Mouse (Mus musculus) forebrain, embryonic 14.5 days (tissue): ENCODE results near the gene Chst8. TPM values are rescaled to one million over a fixed set of nuclear protein-coding genes. Genes with fewer than 3 reads are reported as not detected.
A peak's percentile ranks its signal among the peaks of the same experiment; 100 is the strongest.

ENCODE experiments used
- ATAC-seq: fragments of 200-750 bp; cut with Nextera tagmentation; 2 replicates; pipeline ENCODE4 v1.8.0; 2017; ENCODE audit warnings: mild to moderate bottlenecking, moderate library complexity
- DNase-seq: peaks from one replicate; pipeline ENCODE4 v3.0.0-alpha.2; 2015; ENCODE audit warnings: low spot score
- H3K27ac ChIP-seq: fragments of 300-500 bp; sonication (generic); 2 replicates; pipeline ENCODE4 v1.5.1; 2014; ENCODE audit warnings: low read depth, mild to moderate bottlenecking, control low read depth, low read length, moderate library complexity
- H3K27me3 ChIP-seq: fragments of 300-500 bp; sonication (generic); replicated peaks from 2 replicates; pipeline ENCODE4 v1.6.1; 2014; ENCODE audit warnings: low read length, control low read depth, mixed read lengths; ENCODE audit not compliant: control insufficient read depth, insufficient read depth
- H3K36me3 ChIP-seq: fragments of 300-500 bp; sonication (generic); 2 replicates; pipeline ENCODE4 v1.6.1; 2014; ENCODE audit warnings: low read length, control low read depth; ENCODE audit not compliant: control insufficient read depth, insufficient read depth
- H3K4me1 ChIP-seq: fragments of 300-500 bp; sonication (generic); 2 replicates; pipeline ENCODE4 v1.6.1; 2014; ENCODE audit warnings: antibody characterized with exemption, low read length, control low read depth; ENCODE audit not compliant: control insufficient read depth, insufficient read depth
- H3K4me2 ChIP-seq: fragments of 300-500 bp; sonication (generic); 2 replicates; pipeline ENCODE4 v1.6.1; 2014; ENCODE audit warnings: mild to moderate bottlenecking, control low read depth, low read length
- H3K4me3 ChIP-seq: fragments of 300-500 bp; sonication (generic); 2 replicates; pipeline ENCODE4 v1.5.1; 2014; ENCODE audit warnings: low read depth, low read length, control low read depth
- H3K9ac ChIP-seq: fragments of 300-500 bp; sonication (generic); 2 replicates; pipeline ENCODE4 v1.6.1; 2014; ENCODE audit warnings: mild to moderate bottlenecking, low read length, control low read depth, moderate library complexity
- H3K9me3 ChIP-seq: fragments of 300-500 bp; sonication (generic); replicated peaks from 2 replicates; pipeline ENCODE4 v1.6.1; 2016; ENCODE audit warnings: low read length, control low read depth, mixed read lengths; ENCODE audit not compliant: control insufficient read depth
- WGBS: fragments of 180-500 bp; shearing (Covaris S2); extraction: QIAGEN DNeasy Blood & Tissue Kit; methylation state at CpG from one replicate; pipeline ENCODE4 v1.1.7; 2014; 5-methylcytosine and 5-hydroxymethylcytosine counted together
- polyA plus RNA-seq: library from polyadenylated mRNA; unstranded; fragments of >200 nt; fragmentation: Nextera tagmentation; extraction: Ambion mirVana; gene quantifications from 2 replicates; pipeline ENCODE4 v1.2.1, GENCODE M21; 2014

The Chst8 gene
- polyA plus RNA-seq, 1 experiment from 2014 or later, result 9.2 TPM

DNA sequence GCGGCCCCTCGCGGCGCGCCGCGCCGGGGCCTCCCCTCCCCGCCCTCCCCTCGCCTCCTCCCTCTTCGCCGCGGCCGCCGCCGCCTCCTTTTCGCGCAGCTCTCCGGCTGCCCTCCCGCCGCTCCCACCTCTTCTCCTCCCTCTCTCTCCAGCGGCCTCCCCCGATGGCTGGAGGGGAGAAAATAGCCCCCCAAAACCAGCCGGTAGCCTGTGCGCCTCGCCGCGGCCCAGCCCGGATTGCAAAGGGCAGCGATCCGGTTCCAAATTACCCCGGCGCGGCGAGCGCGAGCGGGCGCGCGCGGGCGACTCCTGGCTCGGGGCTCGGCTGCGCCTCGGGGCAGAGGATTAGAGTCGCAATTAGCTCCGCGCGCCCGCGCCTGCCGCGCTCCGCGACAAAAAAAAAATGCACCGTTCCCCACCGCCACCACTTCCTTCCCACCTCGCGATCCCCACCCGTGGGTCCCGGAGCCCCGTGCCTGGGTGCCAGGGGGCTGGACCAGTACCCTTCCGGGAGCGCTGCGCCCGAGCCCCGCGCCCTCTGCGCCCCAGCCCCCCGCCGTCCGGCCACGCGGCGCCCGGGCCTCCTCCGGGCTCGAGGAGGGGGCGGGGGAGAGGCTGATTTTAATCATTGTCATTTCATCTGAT, 157.9 kb downstream of the Chst8 start:
- peak overlapping the region; percentile 74 for H3K4me2 ChIP-seq
- peak overlapping the region; percentile 86 for H3K4me3 ChIP-seq
- peak; percentile 82 for DNase-seq
- WGBS, result 0% methylated on average over 46 of the region's 81 CpGs
- H3K27me3 ChIP-seq, result no peaks in the 10 kb centered on the region
- peak; percentile 43 for ATAC-seq
- no peaks in the 10 kb centered on the region for H3K9me3 ChIP-seq
- peaks cover 14% of the 10 kb centered on the region for H3K4me1 ChIP-seq
- peak overlapping the region; percentile 97 for H3K9ac ChIP-seq
- peak overlapping the region; percentile 99 for H3K27ac ChIP-seq
- peaks cover 10% of the 10 kb centered on the region for H3K36me3 ChIP-seq

DNA sequence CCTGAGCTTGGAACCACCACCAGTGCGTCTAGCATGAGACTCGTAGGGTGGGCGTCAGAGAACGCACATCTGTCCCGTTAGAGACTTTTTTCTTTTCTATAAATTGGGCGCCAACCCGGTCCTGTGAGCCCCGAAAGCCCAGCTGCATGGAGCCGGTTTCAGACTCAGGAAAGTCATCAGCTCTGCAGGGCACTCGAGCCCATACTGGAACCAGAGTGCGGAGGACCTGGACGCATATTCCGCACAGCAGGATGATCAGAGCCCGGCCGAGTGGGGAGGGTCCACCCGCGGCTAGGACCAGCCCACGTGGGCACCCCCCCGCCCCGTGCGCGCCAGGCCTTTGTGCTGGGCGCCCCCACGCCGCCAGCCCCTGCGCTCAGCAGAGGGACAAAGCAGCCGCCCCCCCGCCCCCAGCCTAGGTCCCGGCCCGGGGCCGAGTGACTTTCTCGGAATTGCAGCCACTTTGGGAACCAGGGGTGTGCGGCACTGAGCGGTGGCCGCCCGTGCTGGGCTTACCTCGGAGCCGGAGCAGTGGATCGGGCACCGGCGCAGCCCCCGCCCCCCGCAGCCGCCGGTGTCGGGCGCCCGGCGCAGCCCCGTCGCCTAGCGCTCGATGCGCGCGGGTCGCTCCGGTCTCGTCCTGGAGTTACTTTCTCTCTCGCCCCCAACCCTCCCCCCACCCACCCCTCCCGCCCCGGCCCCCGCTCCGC, 158.6 kb downstream of the Chst8 start:
- peak; percentile 33 for ATAC-seq
- H3K9ac ChIP-seq, result peak overlapping the region; percentile 97
- H3K4me1 ChIP-seq, result peaks cover 14% of the 10 kb centered on the region
- no peaks in the 10 kb centered on the region for H3K9me3 ChIP-seq
- H3K27ac ChIP-seq, result peak overlapping the region; percentile 99
- 0% methylated on average over 37 of the region's 64 CpGs for WGBS
- peak overlapping the region; percentile 74 for H3K4me2 ChIP-seq
- DNase-seq, result peak; percentile 53
- H3K36me3 ChIP-seq, result peaks cover 16% of the 10 kb centered on the region
- H3K27me3 ChIP-seq, result no peaks in the 10 kb centered on the region
- peak overlapping the region; percentile 86 for H3K4me3 ChIP-seq

DNA sequence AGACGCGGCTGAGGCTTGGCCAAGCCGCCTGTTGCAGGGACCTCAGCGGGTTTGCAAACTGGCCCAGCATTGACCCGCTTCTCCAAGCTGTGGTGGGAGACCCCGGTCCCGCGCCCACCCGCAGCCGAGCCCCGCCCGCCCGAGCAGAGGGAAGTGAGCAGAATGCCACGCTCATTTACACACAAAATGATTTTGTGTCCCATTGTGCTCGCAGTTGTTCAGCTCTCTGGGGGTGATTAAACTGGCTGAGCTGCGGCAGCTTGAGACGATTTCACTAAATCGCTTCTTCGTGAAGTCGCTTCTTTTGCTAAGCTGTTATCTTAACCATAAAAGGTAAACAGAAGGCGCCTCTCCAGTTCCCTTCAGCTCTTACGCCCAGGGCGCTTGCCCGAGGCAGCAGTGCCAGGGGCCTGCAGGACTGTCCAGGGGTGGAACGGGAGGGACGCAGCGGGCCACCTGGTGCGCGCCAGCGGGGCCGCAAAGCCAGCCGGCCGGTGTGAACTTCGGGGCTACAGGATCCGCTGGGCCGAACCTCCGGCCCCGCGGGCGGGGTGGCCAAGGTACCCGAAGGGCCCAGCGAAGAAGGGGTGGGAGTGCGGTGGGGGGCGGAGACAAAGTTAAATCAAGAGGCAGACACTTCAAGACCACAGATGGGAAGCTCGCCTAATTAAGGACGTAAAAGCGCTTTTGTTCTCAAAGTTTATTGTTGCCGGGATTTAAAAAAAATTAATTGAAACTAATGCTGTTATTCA, 159.6 kb downstream of the Chst8 start:
- peak overlapping the region; percentile 99 for H3K27ac ChIP-seq
- ATAC-seq, result no peak
- WGBS, result under 1% methylated on average over 48 of the region's 48 CpGs

DNA sequence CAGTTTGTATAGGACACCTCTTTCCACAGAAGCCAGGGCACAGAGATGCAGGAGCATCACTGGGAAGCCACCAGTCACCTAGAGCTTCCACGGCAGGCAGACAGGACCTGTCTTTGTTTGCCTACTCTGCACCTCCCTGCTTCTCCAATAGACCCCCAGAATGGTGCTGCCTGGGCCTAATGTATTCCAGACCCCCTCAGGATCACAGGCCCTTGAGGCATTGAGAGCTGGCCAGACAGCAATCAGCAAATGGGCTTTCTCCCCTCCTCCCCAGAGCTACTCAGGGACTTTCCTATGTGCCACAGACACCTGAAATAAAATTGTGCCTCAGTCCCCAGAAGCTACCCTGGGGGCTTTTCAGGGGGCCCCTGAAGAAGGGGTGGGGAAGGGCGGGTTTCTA, 161.1 kb downstream of the Chst8 start:
- peak overlapping the region; percentile 86; the same call in 1 of the 2 replicates for H3K4me3 ChIP-seq
- peak overlapping the region; percentile 74 for H3K4me2 ChIP-seq
- peaks cover 37% of the 10 kb centered on the region for H3K36me3 ChIP-seq
- H3K27me3 ChIP-seq, result no peaks in the 10 kb centered on the region
- H3K4me1 ChIP-seq, result peaks cover 19% of the 10 kb centered on the region
- DNase-seq (peak; percentile 47), ATAC-seq (no peak)
- 0% methylated on average over 2 of the region's 2 CpGs for WGBS
- H3K9me3 ChIP-seq, result no peaks in the 10 kb centered on the region
- peak overlapping the region; percentile 50 for H3K9ac ChIP-seq
- peak overlapping the region; percentile 60; the same call in 1 of the 2 replicates for H3K27ac ChIP-seq

More for the DNA sequence above, 159.6 kb downstream of the Chst8 start:
- H3K9ac ChIP-seq, result peak overlapping the region; percentile 97
- H3K9me3 ChIP-seq, result no peaks in the 10 kb centered on the region
- DNase-seq, result peak; percentile 68
- H3K36me3 ChIP-seq, result peaks cover 26% of the 10 kb centered on the region
- H3K4me3 ChIP-seq, result peak overlapping the region; percentile 86
- H3K27me3 ChIP-seq, result no peaks in the 10 kb centered on the region
- H3K4me1 ChIP-seq, result peaks cover 14% of the 10 kb centered on the region
- peak overlapping the region; percentile 74 for H3K4me2 ChIP-seq

DNA sequence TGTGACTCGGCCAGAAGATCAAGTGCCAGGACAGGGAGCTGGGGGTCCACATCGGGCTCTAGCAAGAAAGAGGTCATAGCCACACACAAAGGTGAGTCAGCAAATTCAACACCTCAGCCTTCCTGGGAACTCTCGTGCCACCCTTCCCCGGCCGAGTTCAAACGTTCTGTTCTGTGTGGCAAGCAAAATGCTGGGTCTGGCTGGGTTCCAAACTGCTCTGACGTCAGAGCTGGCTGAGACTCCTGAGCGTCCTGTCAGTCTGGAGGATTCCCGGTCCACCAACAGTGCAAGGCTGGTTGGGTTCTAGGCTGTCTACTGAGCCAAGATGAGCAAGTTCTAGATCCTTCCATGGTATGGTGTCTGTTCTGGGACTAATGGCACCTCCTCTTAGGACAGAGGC, 165.5 kb downstream of the Chst8 start:
- Histone ChIP-seq H3K4me2 (no peak overlapping the region), H3K4me1 (peaks cover 12% of the 10 kb centered on the region; the same call in 1 of the 2 replicates), H3K9me3 (no peaks in the 10 kb centered on the region), H3K36me3 (peaks cover 73% of the 10 kb centered on the region), H3K27me3 (no peaks in the 10 kb centered on the region), H3K9ac (no peak overlapping the region), H3K27ac (no peak overlapping the region), H3K4me3 (no peak overlapping the region)
- peak; percentile 43; the same call in 1 of the 2 replicates for ATAC-seq
- DNase-seq, result peak; percentile 66
- 45% methylated on average over 9 of the region's 9 CpGs for WGBS

GRCm38 (mm10) chr7:34646144-34646795, 166.2 kb downstream of the Chst8 start:
- no peaks in the 10 kb centered on the region for H3K9me3 ChIP-seq
- no peak for DNase-seq
- H3K27ac ChIP-seq, result no peak overlapping the region
- H3K27me3 ChIP-seq, result no peaks in the 10 kb centered on the region
- no peak overlapping the region for H3K4me3 ChIP-seq
- H3K9ac ChIP-seq, result no peak overlapping the region
- no peak overlapping the region for H3K4me2 ChIP-seq
- no peak for ATAC-seq
- 87% methylated on average over 12 of the region's 12 CpGs for WGBS
- H3K4me1 ChIP-seq, result peaks cover 6% of the 10 kb centered on the region; the same call in 1 of the 2 replicates
- H3K36me3 ChIP-seq, result peaks cover 81% of the 10 kb centered on the region

DNA sequence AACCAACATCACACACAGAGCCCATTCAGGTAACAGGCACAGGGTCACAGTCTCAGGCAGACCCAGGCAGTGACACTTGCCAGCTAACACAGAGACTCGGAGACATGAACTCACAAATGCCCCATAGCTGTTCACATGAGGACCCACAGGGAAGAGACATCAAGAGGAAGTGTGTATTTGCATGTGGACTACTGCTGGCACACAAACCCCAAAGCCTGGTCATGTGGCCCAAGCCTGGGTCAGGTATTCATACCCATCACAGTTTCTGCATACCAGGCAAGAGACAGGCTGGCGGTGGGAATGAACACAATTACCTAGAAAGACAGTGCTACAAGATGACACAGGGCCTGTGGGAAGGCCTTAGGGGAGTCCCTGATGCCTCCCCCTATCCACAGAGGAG, 166.9 kb downstream of the Chst8 start:
- Histone ChIP-seq H3K27ac (no peak overlapping the region), H3K9ac (no peak overlapping the region), H3K4me2 (no peak overlapping the region), H3K4me3 (no peak overlapping the region), H3K4me1 (peaks cover 5% of the 10 kb centered on the region; the same call in 1 of the 2 replicates), H3K9me3 (no peaks in the 10 kb centered on the region), H3K36me3 (peaks cover 86% of the 10 kb centered on the region), H3K27me3 (no peaks in the 10 kb centered on the region)
- no peak for ATAC-seq
- DNase-seq, result no peak
- WGBS, result 90% methylated on average over 2 of the region's 2 CpGs

- Histone ChIP-seq H3K9ac (no peak overlapping the region), H3K4me3 (no peak overlapping the region), H3K27me3 (no peaks in the 10 kb centered on the region), H3K36me3 (peaks cover 88% of the 10 kb centered on the region), H3K4me2 (no peak overlapping the region), H3K9me3 (no peaks in the 10 kb centered on the region), H3K4me1 (peaks cover 5% of the 10 kb centered on the region; the same call in 1 of the 2 replicates), H3K27ac (no peak overlapping the region)
- ATAC-seq, result no peak
- DNase-seq, result no peak
- WGBS, result 75% methylated on average over 18 of the region's 18 CpGs
Observed at GRCm38 (mm10) chr7:34644591-34644990, 167.9 kb downstream of the Chst8 start.
